Comparison of ENCODE assay signal across 8 mouse cellular contexts in genomic region chr15:98762201-98762621, GRCm38 (mm10). TPM values are rescaled to one million over a fixed set of nuclear protein-coding genes. Genes with fewer than 3 reads are reported as not detected.
DNase-seq lines count a peak whose midpoint lies in the region; ATAC-seq lines count a peak whose summit lies in the region.

No protein-coding gene starts in this region.

- H3K36me3 ChIP-seq in limb, embryonic 13.5 days, result peaks cover 29% of the 10 kb centered on the region
- H3K36me3 ChIP-seq in midbrain, embryonic 15.5 days (replicated peaks), result no peaks in the 10 kb centered on the region

- peak overlapping the region; percentile 87 for H3K4me2 ChIP-seq in limb, embryonic 13.5 days (replicated peaks)
- peak overlapping the region; percentile 69 for H3K4me2 ChIP-seq in midbrain, embryonic 15.5 days

- H3K4me3 ChIP-seq in limb, embryonic 13.5 days, result peak overlapping the region; percentile 99
- peak overlapping the region; percentile 99 for H3K4me3 ChIP-seq in midbrain, embryonic 15.5 days

- DNase-seq in spleen, adult 18-20 months, result peak; percentile 50 to 60
- DNase-seq in spleen, adult 12 weeks (ENCODE audit: low spot score), result no peak
- DNase-seq in embryo, embryonic 9.5 days (ENCODE audit: extremely low spot score), result peak; percentile 82
- DNase-seq in heart, adult 8-10 months (ENCODE audit: low spot score), result peak; percentile 59
- DNase-seq in kidney, adult 9 months, result peak; percentile 79
- DNase-seq in spleen, postnatal 36 days (ENCODE audit: low spot score in 2 of 2), result peak; percentile 60 to 68

- H3K4me1 ChIP-seq in limb, embryonic 13.5 days, result peaks cover 22% of the 10 kb centered on the region
- H3K4me1 ChIP-seq in midbrain, embryonic 15.5 days, result peaks cover 28% of the 10 kb centered on the region

- H3K27ac ChIP-seq in limb, embryonic 13.5 days, result peak overlapping the region; percentile 75
- peak overlapping the region; percentile 93 for H3K27ac ChIP-seq in midbrain, embryonic 15.5 days

- peak; percentile 69 for ATAC-seq in limb, embryonic 13.5 days (ENCODE audit: low FRiP score, low read depth)
- peak; percentile 69 for ATAC-seq in midbrain, embryonic 15.5 days (replicated peaks)

- H3K9ac ChIP-seq in limb, embryonic 13.5 days, result peak overlapping the region; percentile 94
- H3K9ac ChIP-seq in midbrain, embryonic 15.5 days, result peak overlapping the region; percentile 93

- peaks cover 18% of the 10 kb centered on the region; the same call in 1 of the 2 replicates for H3K27me3 ChIP-seq in limb, embryonic 13.5 days
- H3K27me3 ChIP-seq in midbrain, embryonic 15.5 days (replicated peaks), result peaks cover 12% of the 10 kb centered on the region; the same call in 1 of the 2 replicates

- under 1% methylated on average over 24 of the region's 24 CpGs for WGBS in limb, embryonic 13.5 days
- under 1% methylated on average over 21 of the region's 24 CpGs for WGBS in midbrain, embryonic 15.5 days

- no peaks in the 10 kb centered on the region for H3K9me3 ChIP-seq in limb, embryonic 13.5 days
- H3K9me3 ChIP-seq in midbrain, embryonic 15.5 days, result no peaks in the 10 kb centered on the region

RNA-seq across cellular contexts. Expression of gene Arf3, which starts 0.8 kb away (rescaled TPM):
- total RNA-seq in heart, adult 8-10 months (2022), result 10 to 100 TPM; 18.0 to 20.9 (median 19.1) TPM
- polyA plus RNA-seq in limb, embryonic 13.5 days (2015; fragmentation: Nextera tagmentation; extraction: Ambion mirVana), result 39.1 and 41.0 TPM in 2 replicates
- 103 and 106 TPM in 2 replicates for polyA plus RNA-seq in midbrain, embryonic 15.5 days (2015; fragmentation: Nextera tagmentation; extraction: Ambion mirVana)

RNA-seq across cellular contexts. Expression of gene Wnt10b, which starts 15.7 kb away (rescaled TPM):
- total RNA-seq in heart, adult 8-10 months (2022), result under 1 TPM in 3 of 4 experiments, not detected in 1; 0.16 to 0.44 (median 0.26) TPM
- 2.1 and 2.4 TPM in 2 replicates for polyA plus RNA-seq in limb, embryonic 13.5 days (2015; fragmentation: Nextera tagmentation; extraction: Ambion mirVana)
- polyA plus RNA-seq in midbrain, embryonic 15.5 days (2015; fragmentation: Nextera tagmentation; extraction: Ambion mirVana), result 0.17 TPM in 1 of 2 replicates, not detected in the other

RNA-seq across cellular contexts. Expression of gene Wnt1, which starts 27.4 kb away (rescaled TPM):
- total RNA-seq in heart, adult 8-10 months (2022), result not detected
- polyA plus RNA-seq in limb, embryonic 13.5 days (2015; fragmentation: Nextera tagmentation; extraction: Ambion mirVana), result not detected in 2 replicates
- polyA plus RNA-seq in midbrain, embryonic 15.5 days (2015; fragmentation: Nextera tagmentation; extraction: Ambion mirVana), result 2.0 and 2.9 TPM in 2 replicates

RNA-seq across cellular contexts. Expression of gene Fkbp11, which starts 34.2 kb away (rescaled TPM):
- total RNA-seq in heart, adult 8-10 months (2022), result 1 to 10 TPM; 5.6 to 9.4 (median 7.7) TPM
- polyA plus RNA-seq in limb, embryonic 13.5 days (2015; fragmentation: Nextera tagmentation; extraction: Ambion mirVana), result 50.8 and 51.5 TPM in 2 replicates
- 3.8 and 4.6 TPM in 2 replicates for polyA plus RNA-seq in midbrain, embryonic 15.5 days (2015; fragmentation: Nextera tagmentation; extraction: Ambion mirVana)

RNA-seq across cellular contexts. Expression of gene Ddn, which starts 47.1 kb away (rescaled TPM):
- total RNA-seq in heart, adult 8-10 months (2022), result under 1 TPM; 0.63 to 0.84 (median 0.72) TPM
- polyA plus RNA-seq in limb, embryonic 13.5 days (2015; fragmentation: Nextera tagmentation; extraction: Ambion mirVana), result 0.05 TPM in 1 of 2 replicates, not detected in the other
- polyA plus RNA-seq in midbrain, embryonic 15.5 days (2015; fragmentation: Nextera tagmentation; extraction: Ambion mirVana), result 0.52 and 0.81 TPM in 2 replicates
